Mouse (Mus musculus) A20 (cell line): ENCODE results near the gene Ckap2.
A peak's percentile ranks its signal among the peaks of the same experiment; 100 is the strongest.
"Not testable (repeated sequence)": the region's sequence is repeated elsewhere in the genome, so short reads cannot be mapped to it uniquely, and the experiment has no call there.

Experiments
- DNase-seq: peaks from one replicate; pipeline ENCODE4 v3.0.0-alpha.2; 2011; ENCODE audit warnings: low read depth, low spot score

The Ckap2 gene

GRCm38 (mm10) chr8:22148367-22148740, 37.3 kb downstream of the Ckap2 start:
- no peak for DNase-seq

DNA sequence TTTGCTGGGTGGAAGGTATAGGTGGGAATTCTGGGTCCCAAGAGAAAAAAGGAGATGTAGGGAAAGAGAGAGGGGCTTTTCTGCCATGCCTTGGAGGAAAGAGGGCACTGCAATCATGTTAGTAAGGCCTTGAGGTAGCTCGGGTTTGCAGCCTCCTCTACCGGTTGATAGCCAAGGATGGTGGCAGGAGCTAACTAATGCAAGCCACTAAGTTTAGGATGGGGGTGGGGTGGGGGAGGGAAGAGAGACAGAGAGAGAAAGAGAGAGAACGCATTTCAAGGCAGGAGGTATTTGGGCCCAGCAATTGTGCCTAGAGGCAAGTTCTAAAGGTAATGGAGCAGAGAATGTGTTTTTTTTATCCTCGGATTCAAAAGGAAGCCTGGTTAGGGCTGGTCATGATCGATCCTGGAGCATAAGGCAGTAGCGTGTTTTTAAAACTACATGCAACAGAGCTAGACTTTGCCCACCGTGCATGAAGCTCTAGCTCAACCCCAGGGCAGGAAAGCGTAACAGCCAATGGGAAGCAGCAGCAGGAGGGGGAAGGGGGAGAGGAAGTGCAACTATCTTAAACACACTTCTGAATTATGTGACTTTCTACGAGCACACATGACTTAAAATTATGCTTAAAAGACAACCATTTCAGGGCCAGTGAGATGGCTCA, 37.8 kb downstream of the Ckap2 start:
- no peak for DNase-seq

GRCm38 (mm10) chr8:22145831-22146230, 39.8 kb downstream of the Ckap2 start:
- no peak for DNase-seq

GRCm38 (mm10) chr8:22143764-22144491, 41.7 kb downstream of the Ckap2 start:
- no peak for DNase-seq

DNA sequence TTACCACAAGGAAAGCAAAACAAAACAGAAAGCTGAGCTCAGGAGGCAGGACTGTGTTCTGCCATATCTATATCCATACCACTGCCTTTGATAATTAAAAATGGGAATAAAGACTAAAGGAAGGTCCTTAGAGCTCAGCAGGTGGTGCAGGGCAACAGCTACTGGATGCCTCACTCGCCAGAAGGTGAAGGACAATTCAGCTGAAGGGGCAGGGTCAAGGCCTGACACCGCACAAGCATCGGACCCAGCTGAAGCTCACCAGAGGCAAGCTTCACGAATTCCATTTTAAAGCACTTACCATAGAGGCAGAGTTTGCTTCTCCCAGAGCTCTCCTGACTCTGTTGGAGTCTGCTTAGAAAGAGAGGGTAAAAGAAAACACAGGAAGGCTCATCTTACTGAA, 43.0 kb downstream of the Ckap2 start:
- no peak for DNase-seq

DNA sequence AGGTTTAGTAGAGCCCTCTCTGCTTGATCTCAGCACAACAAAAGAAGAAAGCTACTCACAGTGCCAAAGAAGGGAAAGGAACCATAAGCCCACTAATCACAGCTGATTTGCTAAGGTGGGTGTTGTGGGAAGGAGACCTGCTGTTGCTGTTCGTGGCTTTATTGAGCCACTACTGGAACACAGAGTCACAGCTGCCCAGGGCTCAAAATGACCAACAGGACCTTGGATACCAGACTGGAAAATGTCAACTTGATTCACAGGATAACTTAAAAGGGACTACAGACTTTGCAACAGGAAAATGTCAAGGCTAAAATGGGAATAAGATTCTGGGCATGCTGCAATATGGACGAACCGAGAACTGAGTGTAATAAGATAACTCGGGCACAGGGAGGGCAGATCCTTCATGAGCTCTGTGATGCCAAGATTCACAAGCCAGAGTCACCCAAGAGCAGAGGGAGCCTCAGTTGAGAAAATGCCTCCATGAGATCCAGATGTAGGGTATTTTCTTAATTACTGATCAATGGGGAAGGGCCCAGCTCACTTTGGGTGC, 43.7 kb downstream of the Ckap2 start:
- no peak for DNase-seq

GRCm38 (mm10) chr8:22136462-22136861, 49.2 kb downstream of the Ckap2 start:
- not testable (repeated sequence) for DNase-seq

- no peak for DNase-seq
Observed at GRCm38 (mm10) chr8:22134750-22135135, 50.9 kb downstream of the Ckap2 start.

- DNase-seq, result no peak
Observed at GRCm38 (mm10) chr8:22134078-22134749, 51.4 kb downstream of the Ckap2 start.

DNA sequence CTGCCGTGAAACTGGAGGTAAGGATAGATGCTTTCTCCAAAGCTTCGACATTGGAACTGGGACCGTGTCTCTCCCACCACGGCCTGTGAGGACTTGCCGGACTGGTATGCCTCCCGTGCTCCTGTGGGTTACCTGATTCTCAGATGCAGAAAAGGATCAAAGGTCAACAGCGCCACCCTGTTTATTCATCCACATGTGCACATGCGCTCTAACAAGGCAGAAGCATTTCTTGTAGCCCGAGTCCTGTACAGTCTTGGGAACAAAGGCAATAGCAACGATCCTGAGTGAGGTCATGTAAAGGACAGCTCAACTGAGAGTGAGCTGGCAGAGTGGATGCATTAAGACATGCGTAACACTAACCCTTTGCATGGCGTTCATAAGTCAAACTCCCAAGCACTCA, 53.6 kb downstream of the Ckap2 start:
- no peak for DNase-seq

- peak; percentile 53 for DNase-seq
Observed at GRCm38 (mm10) chr8:22124220-22125152, 61.1 kb downstream of the Ckap2 start, which contains the start of gene Nek5. Gene Nek5 (minus strand): TSS chr8:22125053.
